Mouse (Mus musculus) testis, postnatal 10 days (tissue): ENCODE measurements around the gene Bub1.

Source experiments
- DNase-seq: peaks from one replicate; pipeline ENCODE4 v3.0.0; 2021; ENCODE audit warnings: low spot score

Bub1 gene

GRCm38 (mm10) chr2:127774578-127774941 lies 57.1 kb downstream of the Bub1 start:
- DNase-seq: no peak

DNA sequence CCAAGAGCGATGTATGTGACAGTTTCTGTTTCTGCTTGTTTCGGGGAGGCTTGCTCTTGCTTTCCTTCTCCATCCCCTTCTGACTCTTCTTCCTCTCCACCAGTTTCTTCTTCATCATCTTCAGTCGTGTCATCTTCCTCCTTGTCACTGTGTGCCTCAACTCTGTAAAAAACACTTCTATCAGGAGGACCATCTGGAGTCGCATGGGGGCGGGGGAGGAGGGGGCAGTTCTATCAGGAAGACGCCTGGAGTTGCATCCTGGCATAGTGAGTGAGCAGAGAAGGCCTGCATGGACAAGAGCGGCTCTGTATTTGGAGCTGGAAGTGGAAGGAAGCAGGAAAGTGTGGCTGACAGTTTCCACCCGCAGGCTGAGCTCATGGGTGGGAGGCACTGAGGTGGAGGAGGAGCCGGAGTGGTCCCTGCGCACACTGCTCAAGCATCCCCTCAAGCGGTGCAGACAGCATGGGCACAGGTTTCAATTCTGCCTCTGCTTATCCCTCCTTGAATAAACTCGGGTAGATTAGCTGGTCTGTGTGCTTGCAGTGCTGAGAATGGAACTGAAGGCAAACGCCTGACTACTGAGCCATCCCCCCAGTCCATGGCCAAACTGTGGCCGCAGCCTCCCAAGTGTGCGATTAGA lies 57.6 kb downstream of the Bub1 start:
- no peak for DNase-seq

DNA sequence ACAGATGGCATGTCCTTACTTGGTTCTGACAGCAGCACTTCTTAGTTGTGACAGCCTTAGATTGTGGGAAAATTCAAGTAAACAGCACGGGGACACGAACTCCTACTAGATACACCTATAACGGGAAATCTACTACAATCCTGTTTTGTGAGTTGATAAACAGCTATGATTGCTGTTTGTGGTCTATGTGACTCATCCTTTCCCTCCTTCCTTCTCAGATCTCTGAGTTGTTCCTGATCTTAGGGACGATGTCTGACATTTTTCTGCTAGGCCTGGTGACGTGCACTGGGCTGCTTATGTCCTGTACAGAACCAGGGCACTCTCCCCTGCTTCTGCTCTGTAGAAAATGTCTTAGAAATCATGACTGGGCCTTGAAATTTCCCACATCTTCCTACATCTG lies 70.1 kb downstream of the Bub1 start:
- no peak for DNase-seq

GRCm38 (mm10) chr2:127760429-127761000 lies 71.2 kb downstream of the Bub1 start:
- DNase-seq: no peak

DNA sequence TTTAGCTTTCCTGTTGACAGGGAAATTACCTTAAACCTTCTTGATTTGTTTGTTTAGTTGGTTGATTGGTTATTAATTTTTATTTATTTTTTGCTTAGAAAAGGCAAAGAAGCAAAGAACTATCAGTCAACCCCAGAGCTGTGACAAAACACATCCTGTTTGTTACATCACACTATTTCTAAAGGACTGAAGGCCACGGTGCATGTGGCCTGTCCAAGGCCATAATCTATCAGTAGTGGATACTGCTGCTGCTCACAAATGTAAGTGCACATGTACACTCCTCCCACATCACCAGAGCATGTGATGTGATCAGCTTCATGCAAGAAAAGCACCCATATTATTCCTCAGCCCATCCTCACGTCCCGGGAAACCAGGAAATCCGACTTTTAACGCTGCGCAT lies 71.7 kb downstream of the Bub1 start:
- no peak for DNase-seq

DNA sequence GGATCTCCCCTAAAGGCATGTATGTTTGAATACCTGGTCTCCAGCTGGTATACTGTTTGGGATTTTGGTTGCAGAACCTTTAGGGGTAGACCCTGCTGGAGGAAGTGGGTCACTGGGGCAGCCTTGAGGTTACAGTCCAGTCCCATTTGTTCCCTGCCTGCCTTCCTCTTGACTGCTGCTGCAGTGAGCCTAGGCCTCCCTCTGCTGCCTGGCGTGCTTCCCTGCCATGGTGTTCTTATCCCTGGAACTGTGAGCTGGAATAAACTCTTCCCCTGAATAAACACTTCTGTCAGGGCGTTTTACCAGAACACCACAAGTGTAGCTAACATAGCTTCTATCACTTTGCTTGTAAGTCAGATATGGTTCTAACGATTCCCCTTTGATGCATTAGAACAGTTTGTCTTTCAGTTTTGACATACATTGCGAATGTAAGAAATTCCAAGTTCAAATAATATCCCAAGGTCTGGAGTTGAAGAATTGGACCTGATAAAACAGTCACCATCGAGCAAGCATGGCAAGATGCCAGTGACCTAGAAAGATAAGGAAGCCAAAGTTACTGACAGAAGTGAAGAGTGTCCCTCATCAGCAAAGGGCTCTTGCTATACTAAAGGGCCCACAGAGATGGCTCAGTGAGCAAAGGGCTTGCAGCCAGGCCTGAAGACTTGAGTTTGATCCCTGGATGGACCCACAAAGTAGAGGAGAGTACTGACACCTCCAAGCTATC lies 72.3 kb downstream of the Bub1 start:
- no peak for DNase-seq

DNA sequence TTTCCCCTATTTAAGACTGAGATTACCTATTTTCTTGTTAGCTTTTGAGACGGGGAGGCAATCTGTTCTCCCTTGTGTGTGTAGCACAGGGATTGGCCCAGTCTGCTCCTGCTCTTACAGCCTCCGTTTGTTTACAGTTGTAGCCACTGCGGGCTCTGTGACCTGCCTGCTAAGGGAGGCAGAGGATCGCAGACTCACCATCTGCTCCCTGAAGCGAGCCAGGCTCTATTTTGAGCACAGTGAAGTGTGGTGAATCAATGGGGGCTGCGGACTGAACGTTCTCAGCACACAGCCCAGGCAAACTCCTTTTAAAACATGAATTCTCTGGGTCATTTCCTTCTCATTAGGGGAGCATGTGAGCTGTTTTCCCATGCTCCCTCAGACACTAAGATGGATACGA lies 74.5 kb downstream of the Bub1 start:
- no peak for DNase-seq

- DNase-seq: no peak
Observed at GRCm38 (mm10) chr2:127754113-127754512, 77.6 kb downstream of the Bub1 start.

DNA sequence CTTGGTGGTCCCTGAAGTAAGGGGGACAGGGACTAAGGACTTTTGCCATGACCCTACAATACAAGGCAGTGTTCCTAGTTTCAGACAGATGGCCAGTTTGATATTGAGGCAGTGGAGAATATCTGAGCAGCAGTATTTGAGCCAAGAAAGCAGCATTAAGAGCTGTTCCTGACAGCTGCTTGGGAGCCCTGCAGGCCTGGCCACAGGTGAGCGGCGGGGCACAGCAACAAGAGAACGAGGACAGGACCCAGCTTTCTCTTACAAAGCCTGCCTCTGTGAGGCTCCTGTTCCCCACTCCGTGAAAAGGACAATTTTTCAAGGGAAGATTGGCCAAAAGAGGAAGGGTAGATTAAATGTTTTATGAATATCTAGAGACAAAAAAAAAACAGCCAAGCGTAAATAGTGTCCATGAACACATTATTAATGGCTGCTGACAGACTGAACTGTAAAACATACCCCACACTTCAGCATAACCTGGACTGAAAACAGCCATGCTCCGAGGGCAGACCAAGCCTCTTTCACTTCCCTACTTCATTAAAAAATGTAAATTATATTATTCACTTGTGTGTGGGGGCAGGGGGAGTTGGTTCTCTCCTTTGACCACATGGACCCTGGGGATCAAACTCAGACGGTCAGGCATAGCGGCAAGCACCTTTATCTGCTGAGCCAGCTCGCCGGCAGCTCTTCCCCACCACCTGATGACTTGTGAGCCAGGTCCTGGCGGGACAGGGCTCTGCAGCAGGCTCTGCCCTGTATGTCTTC lies 79.6 kb downstream of the Bub1 start:
- DNase-seq: no peak
